Mouse (Mus musculus): ENCODE data around the gene Dbt.

DNA sequence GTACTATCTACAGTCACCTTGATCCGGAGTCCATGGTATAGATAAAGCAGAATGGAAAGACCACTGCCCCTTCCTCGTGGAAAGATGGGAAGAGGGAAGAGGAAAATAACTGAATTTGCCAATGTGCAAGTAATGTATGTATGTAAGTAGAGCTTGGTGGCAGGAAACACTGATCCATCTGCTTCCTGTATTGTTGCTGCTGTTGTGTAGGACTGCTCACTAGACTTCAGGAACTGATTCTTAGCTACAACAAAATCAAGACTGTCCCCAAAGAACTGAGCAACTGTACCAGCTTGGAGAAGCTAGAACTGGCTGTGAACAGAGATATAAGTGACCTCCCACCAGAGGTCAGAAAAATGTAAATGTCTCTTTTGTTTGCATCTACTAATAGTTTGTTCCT lies 57.8 kb downstream of the Dbt start:
- TF ChIP-seq POLR2A (IDR thresholded peaks at IDR 0.05; ENCODE audit: borderline replicate concordance, extremely low read depth, insufficient read depth, insufficient read length, poor library complexity, severe bottlenecking): no peak
- TF ChIP-seq CTCF (IDR thresholded peaks at IDR 0.05; ENCODE audit: borderline replicate concordance, extremely low read depth, insufficient read depth, insufficient read length): no peak

Data from brain, embryonic 14.5 days (tissue).